Mouse (Mus musculus): ENCODE measurements around the gene Olfr122.

DNA sequence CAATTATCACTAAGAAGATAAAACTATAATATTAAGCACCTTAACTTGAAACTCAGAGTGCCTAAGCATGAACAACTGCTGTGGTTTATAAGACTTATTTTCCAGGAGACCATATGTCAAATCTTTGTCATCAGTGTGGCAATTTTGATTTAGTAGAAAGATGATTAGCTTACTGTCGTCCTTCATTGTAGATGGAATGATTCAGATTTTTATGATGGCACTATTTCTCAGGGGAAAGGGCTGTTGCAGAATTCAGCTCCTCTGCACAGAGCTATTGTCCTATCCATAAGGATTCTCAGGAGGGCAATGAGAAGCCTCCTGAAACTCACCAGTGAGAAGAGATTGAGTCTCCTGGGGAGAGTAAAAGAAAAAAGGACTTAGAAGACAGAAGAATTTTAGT lies 46.9 kb upstream of the Olfr122 start, which contains the start of gene Olfr120:
- TF ChIP-seq CTCF (IDR thresholded peaks at IDR 0.05; ENCODE audit: low read depth), result no peak
- TF ChIP-seq EP300 (IDR thresholded peaks at IDR 0.05; ENCODE audit: low read depth), result no peak

Data from liver, embryonic 14.5 days (tissue).